Mouse (Mus musculus) hindbrain, embryonic 11.5 days (tissue): ENCODE measurements around the gene Tango2. TPM values are rescaled to one million over a fixed set of nuclear protein-coding genes. Genes with fewer than 3 reads are reported as not detected.
A peak's percentile ranks its signal among the peaks of the same experiment; 100 is the strongest.

ENCODE experiments used
- ATAC-seq: fragments of 200-750 bp; cut with Nextera tagmentation; 2 replicates; pipeline ENCODE4 v1.8.0; 2017; ENCODE audit warnings: mild to moderate bottlenecking, moderate TSS enrichment, moderate library complexity; ENCODE audit not compliant: low FRiP score
- DNase-seq: peaks from one replicate; pipeline ENCODE4 v3.0.0-alpha.2; 2015; ENCODE audit warnings: low spot score
- H3K27ac ChIP-seq: fragments of 300-500 bp; sonication (generic); 2 replicates; pipeline ENCODE4 v1.5.1; 2014; ENCODE audit warnings: mild to moderate bottlenecking, low read depth, low read length
- H3K27me3 ChIP-seq: fragments of 300-500 bp; sonication (generic); 2 replicates; pipeline ENCODE4 v1.6.1; 2014; ENCODE audit warnings: mild to moderate bottlenecking, low read length, moderate library complexity, mixed read lengths; ENCODE audit not compliant: control insufficient read depth, insufficient read depth
- H3K36me3 ChIP-seq: fragments of 300-500 bp; sonication (generic); 2 replicates; pipeline ENCODE4 v1.6.1; 2014; ENCODE audit warnings: mild to moderate bottlenecking, low read length, moderate library complexity, mixed read lengths; ENCODE audit not compliant: control insufficient read depth, insufficient read depth
- H3K4me1 ChIP-seq: fragments of 300-500 bp; sonication (generic); replicated peaks from 2 replicates; pipeline ENCODE4 v1.6.1; 2014; ENCODE audit warnings: low read length, mixed read lengths; ENCODE audit not compliant: control insufficient read depth, insufficient read depth
- H3K4me2 ChIP-seq: fragments of 300-500 bp; sonication (generic); replicated peaks from 2 replicates; pipeline ENCODE4 v1.6.1; 2014; ENCODE audit warnings: mild to moderate bottlenecking, low read depth, low read length
- H3K4me3 ChIP-seq: fragments of 300-500 bp; sonication (generic); 2 replicates; pipeline ENCODE4 v1.5.1; 2014; ENCODE audit warnings: low read depth, low read length
- H3K9ac ChIP-seq: fragments of 300-500 bp; sonication (generic); 2 replicates; pipeline ENCODE4 v1.6.1; 2014; ENCODE audit warnings: low read depth, low read length
- H3K9me3 ChIP-seq: fragments of 300-500 bp; sonication (generic); 2 replicates; pipeline ENCODE4 v1.6.1; 2016; ENCODE audit warnings: low read length; ENCODE audit not compliant: control insufficient read depth
- WGBS: fragments of 180-500 bp; shearing (Covaris S2); extraction: QIAGEN DNeasy Blood & Tissue Kit; methylation state at CpG from one replicate; pipeline ENCODE4 v1.1.7; 2014; 5-methylcytosine and 5-hydroxymethylcytosine counted together
- polyA plus RNA-seq: library from polyadenylated mRNA; unstranded; fragments of >200 nt; fragmentation: Nextera tagmentation; extraction: Ambion mirVana; gene quantifications from 2 replicates; pipeline ENCODE4 v1.2.1, GENCODE M21; 2014

The Tango2 gene
- polyA plus RNA-seq: 51.3 and 54.0 TPM in 2 replicates

GRCm38 (mm10) chr16:18347931-18348600 is at the start of gene Tango2, which contains the start of gene Arvcf:
Gene Tango2 (minus strand): TSS chr16:18348103.
Gene Arvcf (plus strand): TSS chr16:18348182.
- ATAC-seq (peak; percentile 84), DNase-seq (peak; percentile 91)
- no peaks in the 10 kb centered on the region for H3K27me3 ChIP-seq
- H3K9ac ChIP-seq: peak within 1 kb of the TSS; percentile 83
- H3K4me2 ChIP-seq: peak within 1 kb of the TSS; percentile 95
- peak within 1 kb of the TSS; percentile 6; the same call in 1 of the 2 replicates for H3K27ac ChIP-seq
- WGBS: 1% methylated on average over 44 of the region's 44 CpGs
- peak within 1 kb of the TSS; percentile 85 for H3K4me3 ChIP-seq
- H3K36me3 ChIP-seq: no peaks in the 10 kb centered on the region
- peaks cover 4% of the 10 kb centered on the region; the same call in 1 of the 2 replicates for H3K4me1 ChIP-seq
- H3K9me3 ChIP-seq: no peaks in the 10 kb centered on the region

- no peak overlapping the region for H3K4me2 ChIP-seq
- H3K4me3 ChIP-seq: no peak overlapping the region
- no peak overlapping the region for H3K27ac ChIP-seq
- H3K9me3 ChIP-seq: no peaks in the 10 kb centered on the region
- no peaks in the 10 kb centered on the region for H3K27me3 ChIP-seq
- ATAC-seq (no peak), DNase-seq (no peak)
- no peak overlapping the region for H3K9ac ChIP-seq
- 97% methylated on average over 27 of the region's 27 CpGs for WGBS
- peaks cover 33% of the 10 kb centered on the region for H3K36me3 ChIP-seq
- H3K4me1 ChIP-seq: peaks cover 50% of the 10 kb centered on the region
Observed at GRCm38 (mm10) chr16:18396791-18397621, 49.1 kb upstream of the Tango2 start.

GRCm38 (mm10) chr16:18396201-18396600 is 48.3 kb upstream of the Tango2 start:
- no peak for ATAC-seq
- Histone ChIP-seq H3K9ac (no peak overlapping the region), H3K4me1 (peaks cover 46% of the 10 kb centered on the region), H3K27ac (peak overlapping the region; percentile 80), H3K36me3 (peaks cover 25% of the 10 kb centered on the region), H3K4me2 (peak overlapping the region; percentile 32), H3K27me3 (no peaks in the 10 kb centered on the region), H3K4me3 (no peak overlapping the region), H3K9me3 (no peaks in the 10 kb centered on the region)
- no peak for DNase-seq
- 71% methylated on average over 2 of the region's 2 CpGs for WGBS

GRCm38 (mm10) chr16:18395620-18396036 is 47.7 kb upstream of the Tango2 start:
- no peak overlapping the region for H3K4me3 ChIP-seq
- H3K4me2 ChIP-seq: peak overlapping the region; percentile 32
- peak overlapping the region; percentile 12; the same call in 1 of the 2 replicates for H3K9ac ChIP-seq
- WGBS: 25% methylated on average over 6 of the region's 7 CpGs
- DNase-seq (no peak), ATAC-seq (no peak)
- no peaks in the 10 kb centered on the region for H3K27me3 ChIP-seq
- H3K27ac ChIP-seq: peak overlapping the region; percentile 80
- no peaks in the 10 kb centered on the region for H3K9me3 ChIP-seq
- peaks cover 40% of the 10 kb centered on the region for H3K4me1 ChIP-seq
- peaks cover 25% of the 10 kb centered on the region for H3K36me3 ChIP-seq

GRCm38 (mm10) chr16:18394777-18395619 is 47.1 kb upstream of the Tango2 start:
- WGBS: 18% methylated on average over 11 of the region's 11 CpGs
- Histone ChIP-seq H3K4me2 (peak overlapping the region; percentile 32), H3K4me1 (peaks cover 33% of the 10 kb centered on the region), H3K36me3 (peaks cover 25% of the 10 kb centered on the region), H3K9ac (peak overlapping the region; percentile 44), H3K9me3 (no peaks in the 10 kb centered on the region), H3K27ac (peak overlapping the region; percentile 80), H3K4me3 (peak overlapping the region; percentile 6; the same call in 1 of the 2 replicates), H3K27me3 (no peaks in the 10 kb centered on the region)
- DNase-seq: peak; percentile 55
- peak; percentile 42 for ATAC-seq

GRCm38 (mm10) chr16:18394056-18394455 is 46.2 kb upstream of the Tango2 start:
- DNase-seq (no peak), ATAC-seq (no peak)

GRCm38 (mm10) chr16:18393595-18393994 is 45.7 kb upstream of the Tango2 start:
- Histone ChIP-seq H3K4me3 (peak overlapping the region; percentile 86), H3K27ac (peak overlapping the region; percentile 94), H3K4me2 (peak overlapping the region; percentile 87), H3K36me3 (peaks cover 15% of the 10 kb centered on the region), H3K4me1 (peaks cover 23% of the 10 kb centered on the region), H3K27me3 (no peaks in the 10 kb centered on the region), H3K9ac (peak overlapping the region; percentile 96), H3K9me3 (no peaks in the 10 kb centered on the region)
- no peak for ATAC-seq
- no peak for DNase-seq
- 58% methylated on average over 5 of the region's 5 CpGs for WGBS

More at GRCm38 (mm10) chr16:18394056-18394455, 46.2 kb upstream of the Tango2 start:
- Histone ChIP-seq H3K4me3 (peak overlapping the region; percentile 86), H3K27me3 (no peaks in the 10 kb centered on the region), H3K9me3 (no peaks in the 10 kb centered on the region), H3K4me2 (peak overlapping the region; percentile 87), H3K4me1 (peaks cover 26% of the 10 kb centered on the region), H3K9ac (peak overlapping the region; percentile 96), H3K36me3 (peaks cover 19% of the 10 kb centered on the region), H3K27ac (peak overlapping the region; percentile 94)
- 72% methylated on average over 3 of the region's 3 CpGs for WGBS
